Mouse (Mus musculus): ENCODE measurements at regions not wholly inside any gene's neighbourhood (a gene's known extent, or its start where the extent isn't known, plus 50 kb on each side); places are given as distances from the start of the nearest gene placed in this dataset.

DNA sequence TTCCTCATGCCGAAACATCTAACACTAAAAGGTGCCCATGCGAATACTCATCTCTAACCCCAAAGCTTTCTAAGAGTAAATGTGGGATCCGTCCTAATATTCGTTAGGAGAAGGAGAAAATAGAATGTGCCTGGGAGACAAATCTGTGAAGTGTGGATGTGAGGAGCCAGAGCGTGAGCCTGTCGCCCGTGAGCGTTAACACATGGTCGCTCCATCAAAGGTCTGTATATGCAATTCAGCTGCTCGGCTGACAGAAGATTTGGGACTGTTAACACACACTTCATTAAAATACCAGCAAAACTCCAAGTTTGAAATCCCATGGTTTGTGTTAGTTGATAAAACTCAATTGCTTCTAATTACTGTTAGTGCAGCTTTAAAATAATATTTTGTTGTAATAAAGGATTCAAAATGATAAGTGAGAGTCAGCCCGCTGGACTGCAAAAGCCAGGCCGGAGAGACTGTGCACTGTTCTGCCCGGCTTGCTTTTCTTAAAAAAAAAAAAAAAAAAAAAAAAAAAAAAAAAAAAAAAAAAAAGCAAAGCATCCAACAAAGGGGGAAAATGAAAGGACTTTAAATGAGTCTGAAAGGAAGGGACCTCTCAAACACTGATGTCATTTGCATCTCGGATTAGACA is 227.0 kb downstream of the Nkx6-1 start:
- no peaks in the 10 kb centered on the region for H3K36me3 ChIP-seq (ENCODE audit: control insufficient read depth, insufficient read depth, low read length)
- H3K27ac ChIP-seq (ENCODE audit: low read depth): no peak overlapping the region
- H3K27me3 ChIP-seq (replicated peaks; ENCODE audit: control insufficient read depth, insufficient read depth, low read length): no peaks in the 10 kb centered on the region
- no peak overlapping the region for H3K4me3 ChIP-seq (ENCODE audit: low read depth, low read length)
- no peaks in the 10 kb centered on the region for H3K9me3 ChIP-seq (ENCODE audit: control insufficient read depth, low read length)
- H3K9ac ChIP-seq (ENCODE audit: low read length): no peak overlapping the region
- H3K4me1 ChIP-seq (replicated peaks; ENCODE audit: control insufficient read depth, insufficient read depth, low read length): peaks cover 5% of the 10 kb centered on the region; the same call in 1 of the 2 replicates
- DNase-seq (ENCODE audit: low spot score): no peak
- H3K4me2 ChIP-seq (ENCODE audit: low read length): no peak overlapping the region
- ATAC-seq (replicated peaks; ENCODE audit: low FRiP score, low TSS enrichment, low read depth): no peak
- WGBS: 53% methylated on average over 14 of the region's 14 CpGs

DNA sequence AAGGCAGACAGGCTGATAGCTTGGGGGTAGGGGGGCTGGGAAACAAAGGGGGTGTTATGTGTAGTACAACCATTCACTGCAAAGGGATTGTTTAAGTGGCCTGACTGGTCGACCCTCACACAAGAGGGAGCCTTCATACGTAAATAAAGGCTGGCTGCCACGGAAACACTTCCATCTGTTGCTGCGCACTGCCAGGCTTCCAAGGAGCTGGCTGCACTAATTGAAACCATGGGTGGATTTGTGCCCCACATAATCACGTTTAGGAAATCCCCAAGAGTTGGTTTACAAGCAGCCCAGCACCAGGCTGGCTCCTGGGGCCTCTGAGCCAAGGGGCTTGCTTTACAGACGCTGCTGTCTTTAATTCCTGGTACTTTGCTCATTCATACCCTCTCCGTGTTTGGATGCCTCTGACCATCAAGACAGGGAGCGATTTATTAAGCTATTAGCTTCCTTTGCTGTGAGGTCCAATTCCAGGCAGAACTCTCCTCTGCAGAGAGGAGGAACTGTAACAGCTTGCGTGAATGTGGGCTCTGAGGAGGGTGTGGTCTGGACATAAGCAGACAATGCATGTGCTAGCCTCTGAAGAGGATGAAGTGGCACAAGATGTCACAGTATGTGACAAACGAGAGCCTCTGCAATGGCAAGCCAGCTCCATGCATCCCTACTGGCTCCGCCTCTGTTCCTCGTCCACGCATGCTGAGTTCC is 238.6 kb downstream of the Nkx6-1 start:
- peak; percentile 52 for DNase-seq (ENCODE audit: low spot score)
- H3K4me2 ChIP-seq (ENCODE audit: low read length): peak overlapping the region; percentile 20; the same call in 1 of the 2 replicates
- no peak for ATAC-seq (replicated peaks; ENCODE audit: low FRiP score, low TSS enrichment, low read depth)
- H3K4me3 ChIP-seq (ENCODE audit: low read depth, low read length): no peak overlapping the region
- no peaks in the 10 kb centered on the region for H3K9me3 ChIP-seq (ENCODE audit: control insufficient read depth, low read length)
- H3K4me1 ChIP-seq (replicated peaks; ENCODE audit: control insufficient read depth, insufficient read depth, low read length): no peaks in the 10 kb centered on the region
- H3K36me3 ChIP-seq (ENCODE audit: control insufficient read depth, insufficient read depth, low read length): no peaks in the 10 kb centered on the region
- WGBS: 27% methylated on average over 13 of the region's 13 CpGs
- H3K27ac ChIP-seq (ENCODE audit: low read depth): no peak overlapping the region
- no peaks in the 10 kb centered on the region for H3K27me3 ChIP-seq (replicated peaks; ENCODE audit: control insufficient read depth, insufficient read depth, low read length)
- H3K9ac ChIP-seq (ENCODE audit: low read length): no peak overlapping the region

DNA sequence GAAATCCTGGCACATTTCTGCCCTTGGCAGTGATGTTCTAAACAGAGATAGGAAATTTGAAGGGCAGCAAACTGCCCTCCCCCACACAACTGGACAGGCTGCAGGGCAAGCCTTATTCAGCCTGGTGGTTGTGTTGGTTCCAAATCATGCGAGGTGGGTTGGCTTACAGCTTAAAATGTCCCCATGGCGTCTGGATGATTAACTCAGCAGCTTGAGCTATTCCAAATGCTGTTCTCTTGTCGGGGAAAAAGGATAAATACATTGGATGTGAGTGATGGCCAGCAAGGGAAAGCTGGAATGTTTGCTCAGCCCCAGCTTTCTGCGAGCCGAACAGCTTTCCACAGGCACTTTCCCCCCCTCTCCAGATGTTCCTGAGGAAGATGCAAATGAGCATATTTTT is 280.5 kb downstream of the Nkx6-1 start:
- WGBS: 21% methylated on average over 5 of the region's 5 CpGs
- DNase-seq (ENCODE audit: low spot score) (no peak), ATAC-seq (replicated peaks; ENCODE audit: low FRiP score, low TSS enrichment, low read depth) (no peak)
- Histone ChIP-seq H3K27me3 (replicated peaks; ENCODE audit: control insufficient read depth, insufficient read depth, low read length) (no peaks in the 10 kb centered on the region), H3K4me2 (ENCODE audit: low read length) (no peak overlapping the region), H3K36me3 (ENCODE audit: control insufficient read depth, insufficient read depth, low read length) (no peaks in the 10 kb centered on the region), H3K27ac (ENCODE audit: low read depth) (no peak overlapping the region), H3K4me3 (ENCODE audit: low read depth, low read length) (no peak overlapping the region), H3K9ac (ENCODE audit: low read length) (no peak overlapping the region), H3K9me3 (ENCODE audit: control insufficient read depth, low read length) (no peaks in the 10 kb centered on the region), H3K4me1 (replicated peaks; ENCODE audit: control insufficient read depth, insufficient read depth, low read length) (peaks cover 6% of the 10 kb centered on the region)

DNA sequence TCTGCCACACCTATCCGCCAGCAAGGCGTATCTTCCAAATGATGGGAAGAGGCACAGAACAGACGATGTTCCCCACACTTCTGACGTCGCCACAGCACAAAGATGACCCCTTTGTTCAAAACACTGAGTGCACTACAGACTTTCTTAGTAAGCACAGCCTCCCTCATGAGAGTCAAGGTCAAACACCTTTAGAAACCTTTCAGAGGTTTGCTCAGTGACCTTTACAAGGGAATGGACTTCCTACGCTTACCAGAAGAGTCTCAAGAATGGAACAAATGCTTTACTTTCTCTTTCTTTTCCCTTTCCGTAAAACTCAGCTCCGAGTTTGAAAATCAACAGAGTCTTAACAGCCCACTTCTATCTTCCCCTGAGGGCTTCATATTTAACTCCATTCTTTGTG is 283.4 kb downstream of the Nkx6-1 start:
- Histone ChIP-seq H3K4me2 (ENCODE audit: low read length) (no peak overlapping the region), H3K4me3 (ENCODE audit: low read depth, low read length) (no peak overlapping the region), H3K27me3 (replicated peaks; ENCODE audit: control insufficient read depth, insufficient read depth, low read length) (no peaks in the 10 kb centered on the region), H3K9me3 (ENCODE audit: control insufficient read depth, low read length) (no peaks in the 10 kb centered on the region), H3K36me3 (ENCODE audit: control insufficient read depth, insufficient read depth, low read length) (no peaks in the 10 kb centered on the region), H3K9ac (ENCODE audit: low read length) (no peak overlapping the region), H3K4me1 (replicated peaks; ENCODE audit: control insufficient read depth, insufficient read depth, low read length) (peaks cover 6% of the 10 kb centered on the region), H3K27ac (ENCODE audit: low read depth) (no peak overlapping the region)
- DNase-seq (ENCODE audit: low spot score) (no peak), ATAC-seq (replicated peaks; ENCODE audit: low FRiP score, low TSS enrichment, low read depth) (no peak)
- 70% methylated on average over 8 of the region's 8 CpGs for WGBS

DNA sequence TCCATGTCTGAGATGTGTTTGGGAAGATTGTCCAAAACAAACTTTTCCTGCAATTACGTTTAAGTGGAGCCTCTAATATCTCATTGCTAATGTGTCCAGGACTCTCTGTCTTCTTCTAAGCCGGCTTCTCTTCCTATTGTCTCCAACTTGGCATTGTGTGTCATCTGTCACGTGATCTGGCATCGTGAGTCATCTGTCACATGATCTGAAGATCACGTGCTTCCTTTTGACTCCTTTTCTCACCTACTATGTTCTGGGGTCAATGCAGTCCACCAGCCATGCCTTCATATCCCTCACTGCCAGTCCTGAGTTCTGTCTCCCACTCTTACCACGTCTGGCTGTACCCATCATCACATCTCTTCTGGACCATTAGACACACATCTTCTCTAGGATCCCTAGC is 288.1 kb downstream of the Nkx6-1 start:
- Histone ChIP-seq H3K36me3 (ENCODE audit: control insufficient read depth, insufficient read depth, low read length) (no peaks in the 10 kb centered on the region), H3K4me2 (ENCODE audit: low read length) (no peak overlapping the region), H3K9ac (ENCODE audit: low read length) (no peak overlapping the region), H3K4me1 (replicated peaks; ENCODE audit: control insufficient read depth, insufficient read depth, low read length) (no peaks in the 10 kb centered on the region), H3K9me3 (ENCODE audit: control insufficient read depth, low read length) (no peaks in the 10 kb centered on the region), H3K27me3 (replicated peaks; ENCODE audit: control insufficient read depth, insufficient read depth, low read length) (no peaks in the 10 kb centered on the region), H3K27ac (ENCODE audit: low read depth) (no peak overlapping the region), H3K4me3 (ENCODE audit: low read depth, low read length) (no peak overlapping the region)
- ATAC-seq (replicated peaks; ENCODE audit: low FRiP score, low TSS enrichment, low read depth) (no peak), DNase-seq (ENCODE audit: low spot score) (no peak)
- WGBS: 86% methylated on average over 6 of the region's 6 CpGs

DNA sequence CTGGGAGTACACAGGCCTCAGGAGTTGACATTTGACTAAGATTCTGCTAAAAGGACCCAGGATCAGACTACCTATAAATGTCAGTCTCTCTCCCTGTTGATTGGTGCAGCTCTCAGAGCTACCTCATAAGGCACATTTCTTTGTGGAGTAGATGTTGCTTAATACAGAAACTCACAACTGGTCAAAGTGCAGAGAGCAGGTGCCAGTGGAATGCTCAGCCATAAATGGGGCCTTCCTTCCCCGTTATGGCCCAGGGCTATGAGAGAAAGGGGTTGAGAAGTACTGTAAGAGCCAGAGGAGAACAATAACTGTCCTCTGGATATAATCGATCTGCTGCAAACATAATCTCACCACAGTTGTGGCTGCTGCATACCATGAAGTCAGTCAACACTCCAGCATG is 290.7 kb downstream of the Nkx6-1 start:
- no peak overlapping the region for H3K4me2 ChIP-seq (ENCODE audit: low read length)
- H3K27ac ChIP-seq (ENCODE audit: low read depth): no peak overlapping the region
- no peaks in the 10 kb centered on the region for H3K27me3 ChIP-seq (replicated peaks; ENCODE audit: control insufficient read depth, insufficient read depth, low read length)
- no peaks in the 10 kb centered on the region for H3K4me1 ChIP-seq (replicated peaks; ENCODE audit: control insufficient read depth, insufficient read depth, low read length)
- DNase-seq (ENCODE audit: low spot score) (no peak), ATAC-seq (replicated peaks; ENCODE audit: low FRiP score, low TSS enrichment, low read depth) (no peak)
- no peak overlapping the region for H3K4me3 ChIP-seq (ENCODE audit: low read depth, low read length)
- no peaks in the 10 kb centered on the region for H3K36me3 ChIP-seq (ENCODE audit: control insufficient read depth, insufficient read depth, low read length)
- no peak overlapping the region for H3K9ac ChIP-seq (ENCODE audit: low read length)
- WGBS: 75% methylated on average over 2 of the region's 2 CpGs
- no peaks in the 10 kb centered on the region for H3K9me3 ChIP-seq (ENCODE audit: control insufficient read depth, low read length)

DNA sequence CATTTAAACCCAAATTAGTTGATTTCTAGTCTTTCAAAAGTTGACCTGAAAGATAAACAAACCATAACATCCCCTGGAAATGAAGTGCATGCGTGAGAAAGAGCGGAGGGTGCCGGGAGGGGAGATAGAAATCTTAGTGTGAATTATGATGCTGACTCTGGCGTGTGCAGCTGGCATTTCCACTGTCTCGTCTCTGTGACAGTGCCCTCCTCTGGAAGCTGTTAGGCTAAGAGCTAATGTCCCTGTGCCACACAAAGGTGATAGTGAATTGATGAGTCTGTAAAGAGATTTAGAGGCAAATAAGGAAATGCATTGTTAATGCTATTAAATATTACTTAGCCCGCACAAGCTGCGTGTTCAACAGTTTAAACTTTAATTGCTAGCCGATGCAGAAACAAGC is 292.6 kb downstream of the Nkx6-1 start:
- no peak overlapping the region for H3K27ac ChIP-seq (ENCODE audit: low read depth)
- no peak overlapping the region for H3K4me3 ChIP-seq (ENCODE audit: low read depth, low read length)

DNA sequence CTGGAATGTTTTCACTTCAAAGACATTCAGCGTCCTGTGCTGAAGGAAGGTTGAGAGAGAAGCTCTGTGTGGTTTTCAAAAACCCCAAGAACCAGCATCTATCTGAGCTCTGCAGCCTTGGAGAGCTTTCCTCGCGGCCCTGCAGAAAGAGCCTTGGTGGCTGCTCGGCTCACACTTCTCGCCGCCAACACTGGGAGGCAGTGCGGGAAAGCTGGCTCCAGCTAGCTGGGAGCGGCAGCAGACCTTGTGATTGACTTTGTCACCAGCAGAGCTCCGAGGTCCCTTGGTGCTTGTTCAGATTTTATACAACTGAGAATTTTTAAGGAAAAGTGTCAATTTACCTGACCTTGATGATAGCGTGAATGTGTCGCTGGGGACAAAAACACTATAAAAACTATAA is 299.4 kb downstream of the Nkx6-1 start:
- Histone ChIP-seq H3K27ac (ENCODE audit: low read depth) (no peak overlapping the region), H3K4me2 (ENCODE audit: low read length) (0 out of 2 replicates have a peak overlapping the region, but pooled peaks have one; percentile 22), H3K4me3 (ENCODE audit: low read depth, low read length) (no peak overlapping the region), H3K27me3 (replicated peaks; ENCODE audit: control insufficient read depth, insufficient read depth, low read length) (0 out of 2 replicates have a peak, but pooled peaks cover 12% of the 10 kb centered on the region), H3K4me1 (replicated peaks; ENCODE audit: control insufficient read depth, insufficient read depth, low read length) (no peaks in the 10 kb centered on the region), H3K9ac (ENCODE audit: low read length) (no peak overlapping the region), H3K9me3 (ENCODE audit: control insufficient read depth, low read length) (no peaks in the 10 kb centered on the region), H3K36me3 (ENCODE audit: control insufficient read depth, insufficient read depth, low read length) (no peaks in the 10 kb centered on the region)
- ATAC-seq (replicated peaks; ENCODE audit: low FRiP score, low TSS enrichment, low read depth) (no peak), DNase-seq (ENCODE audit: low spot score) (peak; percentile 66)
- WGBS: 10% methylated on average over 11 of the region's 11 CpGs

More for the DNA sequence above, 292.6 kb downstream of the Nkx6-1 start:
- no peaks in the 10 kb centered on the region for H3K9me3 ChIP-seq (ENCODE audit: control insufficient read depth, low read length)
- no peaks in the 10 kb centered on the region for H3K4me1 ChIP-seq (replicated peaks; ENCODE audit: control insufficient read depth, insufficient read depth, low read length)
- H3K27me3 ChIP-seq (replicated peaks; ENCODE audit: control insufficient read depth, insufficient read depth, low read length): no peaks in the 10 kb centered on the region
- H3K36me3 ChIP-seq (ENCODE audit: control insufficient read depth, insufficient read depth, low read length): no peaks in the 10 kb centered on the region
- no peak overlapping the region for H3K9ac ChIP-seq (ENCODE audit: low read length)
- ATAC-seq (replicated peaks; ENCODE audit: low FRiP score, low TSS enrichment, low read depth) (no peak), DNase-seq (ENCODE audit: low spot score) (no peak)
- 37% methylated on average over 8 of the region's 8 CpGs for WGBS
- H3K4me2 ChIP-seq (ENCODE audit: low read length): no peak overlapping the region

DNA sequence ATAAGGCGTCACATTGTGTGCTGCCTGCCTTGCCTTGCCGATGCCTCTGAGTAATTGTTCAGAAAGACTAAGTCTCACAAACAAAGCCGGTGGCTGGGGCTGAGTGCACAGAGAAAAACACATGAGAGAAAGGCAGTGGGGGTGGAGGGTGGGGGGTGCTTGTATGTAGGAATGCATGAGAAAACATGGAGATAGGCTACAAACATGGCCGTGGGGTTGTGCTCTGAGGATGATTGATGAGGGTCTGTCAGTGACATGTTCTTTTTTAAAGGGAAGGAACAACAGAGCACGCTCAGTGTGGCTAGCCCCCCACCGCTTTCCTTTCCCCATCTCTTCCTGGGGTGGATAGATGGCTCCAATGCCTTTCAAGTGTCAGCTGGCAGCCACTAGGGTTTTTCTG is 304.8 kb downstream of the Nkx6-1 start:
- Histone ChIP-seq H3K27me3 (replicated peaks; ENCODE audit: control insufficient read depth, insufficient read depth, low read length) (0 out of 2 replicates have a peak, but pooled peaks cover 2% of the 10 kb centered on the region), H3K9me3 (ENCODE audit: control insufficient read depth, low read length) (no peaks in the 10 kb centered on the region), H3K9ac (ENCODE audit: low read length) (no peak overlapping the region), H3K4me1 (replicated peaks; ENCODE audit: control insufficient read depth, insufficient read depth, low read length) (no peaks in the 10 kb centered on the region), H3K4me3 (ENCODE audit: low read depth, low read length) (no peak overlapping the region), H3K27ac (ENCODE audit: low read depth) (no peak overlapping the region), H3K4me2 (ENCODE audit: low read length) (no peak overlapping the region), H3K36me3 (ENCODE audit: control insufficient read depth, insufficient read depth, low read length) (no peaks in the 10 kb centered on the region)
- ATAC-seq (replicated peaks; ENCODE audit: low FRiP score, low TSS enrichment, low read depth) (no peak), DNase-seq (ENCODE audit: low spot score) (no peak)
- WGBS: 62% methylated on average over 6 of the region's 6 CpGs
